Mouse (Mus musculus) forebrain, embryonic 11.5 days (tissue): Measurements from ENCODE around the gene Hsp90b1. TPM values are rescaled to one million over a fixed set of nuclear protein-coding genes. Genes with fewer than 3 reads are reported as not detected.
A peak's percentile ranks its signal among the peaks of the same experiment; 100 is the strongest.
"Not testable (repeated sequence)": the region's sequence is repeated elsewhere in the genome, so short reads cannot be mapped to it uniquely, and the experiment has no call there.

Source experiments
- ATAC-seq: fragments of 200-750 bp; cut with Nextera tagmentation; replicated peaks from 2 replicates; pipeline ENCODE4 v1.8.0; 2017; ENCODE audit warnings: moderate TSS enrichment; ENCODE audit not compliant: low FRiP score
- DNase-seq: peaks from one replicate; pipeline ENCODE4 v3.0.0-alpha.2; 2017; ENCODE audit warnings: low spot score
- H3K27ac ChIP-seq: fragments of 300-500 bp; sonication (generic); 2 replicates; pipeline ENCODE4 v1.5.1; 2014; ENCODE audit warnings: low read depth, low read length
- H3K27me3 ChIP-seq: fragments of 300-500 bp; sonication (generic); 2 replicates; pipeline ENCODE4 v1.6.1; 2014; ENCODE audit warnings: mild to moderate bottlenecking, low read length, mixed read lengths; ENCODE audit not compliant: control insufficient read depth, insufficient read depth
- H3K36me3 ChIP-seq: fragments of 300-500 bp; sonication (generic); 2 replicates; pipeline ENCODE4 v1.6.1; 2014; ENCODE audit warnings: mild to moderate bottlenecking, low read length, moderate library complexity, mixed read lengths; ENCODE audit not compliant: control insufficient read depth, insufficient read depth
- H3K4me1 ChIP-seq: fragments of 300-500 bp; sonication (generic); replicated peaks from 2 replicates; pipeline ENCODE4 v1.6.1; 2014; ENCODE audit warnings: low read length, mixed read lengths; ENCODE audit not compliant: control insufficient read depth, insufficient read depth
- H3K4me2 ChIP-seq: fragments of 300-500 bp; sonication (generic); 2 replicates; pipeline ENCODE4 v1.6.1; 2014; ENCODE audit warnings: low read depth, mild to moderate bottlenecking, low read length, moderate library complexity, mixed read lengths; ENCODE audit not compliant: severe bottlenecking
- H3K4me3 ChIP-seq: fragments of 300-500 bp; sonication (generic); 2 replicates; pipeline ENCODE4 v1.5.1; 2014; ENCODE audit warnings: low read depth, low read length
- H3K9ac ChIP-seq: fragments of 300-500 bp; sonication (generic); 2 replicates; pipeline ENCODE4 v1.6.1; 2014; ENCODE audit warnings: low read length
- H3K9me3 ChIP-seq: fragments of 300-500 bp; sonication (generic); 2 replicates; pipeline ENCODE4 v1.6.1; 2016; ENCODE audit warnings: low read length, mixed read lengths; ENCODE audit not compliant: control insufficient read depth
- WGBS: fragments of 180-500 bp; shearing (Covaris S2); extraction: QIAGEN DNeasy Blood & Tissue Kit; methylation state at CpG from one replicate; pipeline ENCODE4 v1.1.7; 2014; 5-methylcytosine and 5-hydroxymethylcytosine counted together
- microRNA-seq: library from miRNA; unstranded; fragments of <30 nt; microRNA quantifications from one replicate; pipeline ENCODE4, GENCODE M21; 2016; ENCODE audit not compliant: insufficient number of aligned reads
- polyA plus RNA-seq: library from polyadenylated mRNA; unstranded; fragments of >200 nt; fragmentation: Nextera tagmentation; extraction: Ambion mirVana; gene quantifications from 2 replicates; pipeline ENCODE4 v1.2.1, GENCODE M21; 2014

Gene Hsp90b1
- polyA plus RNA-seq, 1 experiment from 2014 or later: 475 TPM

GRCm38 (mm10) chr10:86700251-86700650, 5.1 kb downstream of the Hsp90b1 start:
- no peak for DNase-seq
- Histone ChIP-seq H3K4me3 (no peak overlapping the region), H3K27me3 (no peaks in the 10 kb centered on the region), H3K4me2 (0 out of 2 replicates have a peak overlapping the region, but pooled peaks have one; percentile 11), H3K36me3 (peaks cover 28% of the 10 kb centered on the region), H3K9ac (no peak overlapping the region), H3K27ac (no peak overlapping the region), H3K4me1 (peaks cover 25% of the 10 kb centered on the region), H3K9me3 (no peaks in the 10 kb centered on the region)
- no peak for ATAC-seq
- 81% methylated on average over 3 of the region's 3 CpGs for WGBS

DNA sequence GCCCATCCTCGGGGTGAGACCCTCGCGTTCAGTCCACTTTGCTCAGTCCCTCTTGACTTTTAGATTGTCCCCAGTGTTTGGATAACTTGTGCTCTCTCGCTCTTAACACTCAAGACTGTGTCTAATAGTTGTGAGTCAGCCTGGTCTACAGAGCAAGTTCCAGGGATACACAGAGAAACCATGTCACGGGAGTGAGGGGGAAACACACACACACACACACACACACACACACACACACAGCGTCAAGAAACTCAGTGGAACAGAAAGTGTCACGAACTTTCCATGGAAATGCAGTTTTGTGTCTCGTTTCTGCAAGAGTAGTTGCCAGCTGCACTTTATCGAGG, 19.3 kb downstream of the Hsp90b1 start:
- not testable (repeated sequence) for H3K9me3 ChIP-seq, H3K27ac ChIP-seq, DNase-seq, H3K4me1 ChIP-seq, H3K27me3 ChIP-seq, ATAC-seq, H3K36me3 ChIP-seq
- 26% methylated on average over 9 of the region's 9 CpGs for WGBS
- H3K4me2 ChIP-seq: peak overlapping the region; percentile 64
- peak overlapping the region; percentile 75 for H3K9ac ChIP-seq
- peak overlapping the region; percentile 54 for H3K4me3 ChIP-seq

DNA sequence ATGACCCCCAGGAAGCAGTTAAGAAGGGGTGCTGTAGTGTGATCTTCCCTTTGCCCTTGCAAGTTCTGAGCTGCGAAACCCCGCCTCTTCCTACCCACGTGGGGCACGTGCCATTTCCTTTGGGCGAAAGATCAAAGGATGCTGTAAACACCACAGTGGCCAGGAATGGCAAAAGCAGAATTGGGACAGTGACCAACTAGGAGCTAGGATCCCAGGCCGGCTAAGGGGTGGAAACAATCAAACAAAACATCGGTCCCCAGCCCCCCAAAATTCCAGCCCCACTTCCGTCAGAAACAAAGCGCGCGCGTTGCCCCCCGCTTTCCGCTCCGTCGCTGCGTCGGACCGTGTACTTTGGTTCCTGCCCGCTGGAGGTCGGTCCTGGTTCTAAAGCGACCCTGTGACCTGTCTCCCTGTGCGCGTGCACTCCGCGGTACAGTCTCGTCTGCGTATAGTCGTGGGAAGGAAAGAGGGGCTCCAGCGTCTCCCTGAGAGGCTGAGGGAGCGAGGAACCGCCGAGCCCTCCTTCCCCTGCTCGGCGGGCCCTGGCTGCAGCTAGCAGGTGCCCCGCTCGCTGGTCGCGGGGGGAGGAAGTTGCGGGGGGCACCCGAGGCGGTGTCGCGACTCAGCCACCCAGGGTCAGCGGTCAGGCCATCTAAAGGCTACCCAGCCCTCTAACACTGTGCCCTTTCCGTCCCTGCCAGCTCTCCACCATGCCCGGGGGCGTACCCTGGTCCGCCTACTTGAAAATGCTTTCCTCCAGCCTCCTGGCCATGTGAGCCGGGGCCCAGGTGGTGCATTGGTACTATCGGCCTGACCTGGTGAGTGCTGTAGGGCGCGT, 19.9 kb downstream of the Hsp90b1 start:
- H3K9me3 ChIP-seq, H3K36me3 ChIP-seq, H3K27me3 ChIP-seq, H3K4me1 ChIP-seq: not testable (repeated sequence)
- Histone ChIP-seq H3K27ac (peak overlapping the region; percentile 72), H3K4me2 (peak overlapping the region; percentile 64), H3K4me3 (peak overlapping the region; percentile 54), H3K9ac (peak overlapping the region; percentile 75)
- DNase-seq (peak; percentile 92), ATAC-seq (peak; percentile 91)
- WGBS: 0% methylated on average over 51 of the region's 53 CpGs

DNA sequence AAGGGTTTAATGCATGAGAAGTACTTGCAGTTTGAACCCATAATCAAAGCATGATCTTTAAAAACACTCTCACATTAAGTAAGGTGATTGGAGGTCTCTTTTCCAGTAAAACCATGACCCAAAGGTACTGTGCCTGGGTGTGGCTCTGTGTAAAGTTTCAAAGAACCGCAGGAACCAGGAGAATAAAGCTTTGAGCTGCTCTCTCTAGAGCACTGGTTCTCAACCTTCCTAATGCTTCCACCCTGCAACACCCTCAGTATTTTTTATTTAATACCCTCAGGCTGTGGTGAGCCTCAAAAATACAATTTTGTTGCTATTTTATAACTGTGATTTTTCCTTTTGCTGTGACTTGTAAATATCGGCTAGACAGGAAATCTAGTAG, 20.5 kb downstream of the Hsp90b1 start:
- WGBS: 33% methylated on average over 2 of the region's 2 CpGs
- not testable (repeated sequence) for DNase-seq, H3K27ac ChIP-seq, H3K27me3 ChIP-seq, H3K9me3 ChIP-seq, H3K4me1 ChIP-seq, H3K9ac ChIP-seq, H3K36me3 ChIP-seq
- peak overlapping the region; percentile 64; the same call in 1 of the 2 replicates for H3K4me2 ChIP-seq
- peak overlapping the region; percentile 54 for H3K4me3 ChIP-seq
- ATAC-seq: peak; percentile 47

DNA sequence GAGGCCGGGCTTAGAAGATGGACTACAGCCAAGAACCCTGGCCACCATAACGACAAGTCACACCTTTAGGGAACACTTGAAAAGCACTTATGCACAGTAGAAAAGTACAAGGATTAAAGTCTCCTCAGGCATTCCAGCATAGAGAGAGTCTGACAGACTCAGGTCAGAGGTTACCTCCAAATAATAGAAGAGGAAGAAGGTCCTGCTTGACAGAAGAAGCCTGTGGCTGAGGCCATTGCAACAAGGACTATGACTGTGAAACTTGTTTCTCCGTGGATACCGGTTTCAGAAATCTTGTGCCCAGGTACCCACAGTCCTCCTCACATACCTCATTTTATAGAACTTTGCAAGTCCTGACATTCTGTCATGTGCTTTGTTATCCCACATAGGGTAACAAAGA, 34.8 kb downstream of the Hsp90b1 start:
- H3K9ac ChIP-seq, H3K4me1 ChIP-seq, H3K27me3 ChIP-seq, H3K4me3 ChIP-seq, H3K4me2 ChIP-seq, H3K36me3 ChIP-seq, H3K9me3 ChIP-seq, DNase-seq, H3K27ac ChIP-seq, ATAC-seq: not testable (repeated sequence)
- WGBS: 86% methylated on average over 4 of the region's 4 CpGs

Small RNA genes lying within 50 kb of the gene (microRNA-seq; reads per million reads assigned to microRNA genes)
- gene Gm25745: 3.4 reads per million

Other genes with a start within 250 kb of the Hsp90b1 start
- 6.9 and 7.1 TPM in 2 replicates for gene Syn3, start 206.6 kb downstream of the Hsp90b1 start, polyA plus RNA-seq
- gene Ttc41, start 302 bp upstream of the Hsp90b1 start, polyA plus RNA-seq: 2.5 and 3.6 TPM in 2 replicates
- gene Gm49358, start 58.5 kb upstream of the Hsp90b1 start, polyA plus RNA-seq: not detected in 2 replicates
- gene Nt5dc3, start 73.5 kb upstream of the Hsp90b1 start, polyA plus RNA-seq: 1.5 and 1.8 TPM in 2 replicates